Mouse (Mus musculus): ENCODE results near the gene Fam221b.

Fam221b gene

GRCm38 (mm10) chr4:43613060-43613730 is 55.8 kb downstream of the Fam221b start:
- no peak for DNase-seq (ENCODE audit: low read depth, low spot score)

GRCm38 (mm10) chr4:43612534-43612933 is 56.4 kb downstream of the Fam221b start:
- no peak for DNase-seq (ENCODE audit: low read depth, low spot score)
